Mouse (Mus musculus): ENCODE data around the gene Nr4a3. TPM values are rescaled to one million over a fixed set of nuclear protein-coding genes. Genes with fewer than 3 reads are reported as not detected.

Gene Nr4a3
- polyA plus RNA-seq, 1 experiment from 2014 or later: 0.34 TPM

- Histone ChIP-seq H3K4me2 (replicated peaks; ENCODE audit: low read depth) (no peak overlapping the region), H3K9ac (ENCODE audit: low read length) (no peak overlapping the region), H3K36me3 (ENCODE audit: control insufficient read depth, insufficient read depth, low read length) (no peaks in the 10 kb centered on the region), H3K27ac (replicated peaks) (no peak overlapping the region), H3K4me3 (ENCODE audit: low read depth, low read length) (no peak overlapping the region), H3K4me1 (replicated peaks; ENCODE audit: control insufficient read depth, insufficient read depth) (no peaks in the 10 kb centered on the region), H3K27me3 (ENCODE audit: control insufficient read depth, insufficient read depth, low read length) (no peaks in the 10 kb centered on the region), H3K9me3 (ENCODE audit: control insufficient read depth, low read length) (no peaks in the 10 kb centered on the region)
- TF ChIP-seq EP300 (optimal IDR thresholded peaks at IDR 0.05) (no peak), CTCF (IDR thresholded peaks at IDR 0.05; ENCODE audit: low read depth) (no peak)
- DNase-seq (ENCODE audit: low spot score): no peak
- 76% methylated on average over 2 of the region's 2 CpGs for whole genome bisulfite sequencing
- ATAC-seq (ENCODE audit: low FRiP score, low TSS enrichment): no peak
Measured at GRCm38 (mm10) chr4:48101981-48102380, 57.0 kb downstream of the Nr4a3 start.

DNA sequence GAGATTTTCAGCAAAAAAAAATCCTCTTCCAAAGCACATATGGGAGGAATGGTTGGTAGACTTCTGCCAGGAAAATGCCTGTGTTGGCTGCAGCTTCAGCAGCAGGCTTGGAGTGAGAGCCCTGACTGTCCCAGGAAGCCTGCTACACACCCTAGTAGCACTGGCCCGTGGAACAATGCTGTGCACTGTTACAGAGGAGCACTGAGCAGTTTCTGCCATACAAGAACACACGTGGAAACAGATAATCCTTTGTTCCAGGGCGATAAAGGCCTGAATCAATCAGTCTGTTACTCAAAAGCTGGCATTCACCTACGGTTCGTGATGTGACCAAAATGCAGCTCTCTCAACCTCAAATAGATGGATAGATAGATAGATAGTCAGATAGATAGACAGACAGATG, 60.4 kb downstream of the Nr4a3 start:
- no peaks in the 10 kb centered on the region for H3K36me3 ChIP-seq (ENCODE audit: control insufficient read depth, insufficient read depth, low read length)
- H3K9me3 ChIP-seq (ENCODE audit: control insufficient read depth, low read length): no peaks in the 10 kb centered on the region
- no peak for TF ChIP-seq EP300 (optimal IDR thresholded peaks at IDR 0.05)
- no peak for TF ChIP-seq CTCF (IDR thresholded peaks at IDR 0.05; ENCODE audit: low read depth)
- H3K9ac ChIP-seq (ENCODE audit: low read length): no peak overlapping the region
- no peaks in the 10 kb centered on the region for H3K27me3 ChIP-seq (ENCODE audit: control insufficient read depth, insufficient read depth, low read length)
- H3K4me3 ChIP-seq (ENCODE audit: low read depth, low read length): no peak overlapping the region
- 63% methylated on average over 5 of the region's 5 CpGs for WGBS
- no peaks in the 10 kb centered on the region for H3K4me1 ChIP-seq (replicated peaks; ENCODE audit: control insufficient read depth, insufficient read depth)
- no peak overlapping the region for H3K27ac ChIP-seq (replicated peaks)
- no peak for ATAC-seq (ENCODE audit: low FRiP score, low TSS enrichment)
- H3K4me2 ChIP-seq (replicated peaks; ENCODE audit: low read depth): no peak overlapping the region
- no peak for DNase-seq (ENCODE audit: low spot score)

GRCm38 (mm10) chr4:48107086-48107485, 62.1 kb downstream of the Nr4a3 start:
- H3K27me3 ChIP-seq (ENCODE audit: control insufficient read depth, insufficient read depth, low read length): no peaks in the 10 kb centered on the region
- DNase-seq (ENCODE audit: low spot score) (no peak), ATAC-seq (ENCODE audit: low FRiP score, low TSS enrichment) (no peak)
- H3K9ac ChIP-seq (ENCODE audit: low read length): no peak overlapping the region
- 89% methylated on average over 6 of the region's 6 CpGs for WGBS
- no peak overlapping the region for H3K27ac ChIP-seq (replicated peaks)
- H3K9me3 ChIP-seq (ENCODE audit: control insufficient read depth, low read length): no peaks in the 10 kb centered on the region
- TF ChIP-seq EP300 (optimal IDR thresholded peaks at IDR 0.05) (no peak), CTCF (IDR thresholded peaks at IDR 0.05; ENCODE audit: low read depth) (no peak)
- H3K4me3 ChIP-seq (ENCODE audit: low read depth, low read length): no peak overlapping the region
- no peaks in the 10 kb centered on the region for H3K36me3 ChIP-seq (ENCODE audit: control insufficient read depth, insufficient read depth, low read length)
- H3K4me1 ChIP-seq (replicated peaks; ENCODE audit: control insufficient read depth, insufficient read depth): no peaks in the 10 kb centered on the region
- H3K4me2 ChIP-seq (replicated peaks; ENCODE audit: low read depth): no peak overlapping the region

DNA sequence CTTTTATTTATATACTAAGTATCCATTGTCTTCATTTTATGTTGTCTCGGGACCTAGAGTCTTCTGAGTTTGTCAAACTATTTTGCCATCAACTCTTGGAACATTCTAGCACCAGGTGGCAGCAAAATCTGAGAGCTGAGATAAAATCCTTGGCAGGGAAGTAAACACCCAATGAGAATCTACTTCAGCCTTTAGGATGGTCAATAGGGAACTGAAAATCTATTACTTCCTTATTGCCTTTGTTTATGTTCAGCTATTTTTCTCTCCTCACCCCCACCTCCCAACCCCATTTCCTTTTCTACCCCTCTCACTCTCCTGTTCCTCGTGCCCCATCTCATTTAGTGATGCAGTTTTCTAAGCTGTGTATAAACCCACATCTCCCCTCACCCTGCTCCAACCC, 63.6 kb downstream of the Nr4a3 start:
- H3K9me3 ChIP-seq (ENCODE audit: control insufficient read depth, low read length): no peaks in the 10 kb centered on the region
- H3K27me3 ChIP-seq (ENCODE audit: control insufficient read depth, insufficient read depth, low read length): no peaks in the 10 kb centered on the region
- no peak overlapping the region for H3K4me2 ChIP-seq (replicated peaks; ENCODE audit: low read depth)
- no peak overlapping the region for H3K4me3 ChIP-seq (ENCODE audit: low read depth, low read length)
- no peaks in the 10 kb centered on the region for H3K36me3 ChIP-seq (ENCODE audit: control insufficient read depth, insufficient read depth, low read length)
- ATAC-seq (ENCODE audit: low FRiP score, low TSS enrichment): no peak
- no peak overlapping the region for H3K27ac ChIP-seq (replicated peaks)
- no peaks in the 10 kb centered on the region for H3K4me1 ChIP-seq (replicated peaks; ENCODE audit: control insufficient read depth, insufficient read depth)
- no peak overlapping the region for H3K9ac ChIP-seq (ENCODE audit: low read length)
- no peak for DNase-seq (ENCODE audit: low spot score)
- TF ChIP-seq EP300 (optimal IDR thresholded peaks at IDR 0.05) (no peak), CTCF (IDR thresholded peaks at IDR 0.05; ENCODE audit: low read depth) (peak; percentile 40)
- WGBS: 59% methylated on average over 2 of the region's 2 CpGs

GRCm38 (mm10) chr4:48110331-48110730, 65.4 kb downstream of the Nr4a3 start:
- ATAC-seq (ENCODE audit: low FRiP score, low TSS enrichment): no peak
- Histone ChIP-seq H3K36me3 (ENCODE audit: control insufficient read depth, insufficient read depth, low read length) (no peaks in the 10 kb centered on the region), H3K4me3 (ENCODE audit: low read depth, low read length) (no peak overlapping the region), H3K27me3 (ENCODE audit: control insufficient read depth, insufficient read depth, low read length) (no peaks in the 10 kb centered on the region), H3K27ac (replicated peaks) (no peak overlapping the region), H3K9me3 (ENCODE audit: control insufficient read depth, low read length) (no peaks in the 10 kb centered on the region), H3K4me2 (replicated peaks; ENCODE audit: low read depth) (no peak overlapping the region), H3K9ac (ENCODE audit: low read length) (no peak overlapping the region), H3K4me1 (replicated peaks; ENCODE audit: control insufficient read depth, insufficient read depth) (no peaks in the 10 kb centered on the region)
- WGBS: 76% methylated on average over 3 of the region's 3 CpGs
- no peak for DNase-seq (ENCODE audit: low spot score)
- TF ChIP-seq EP300 (optimal IDR thresholded peaks at IDR 0.05) (no peak), CTCF (IDR thresholded peaks at IDR 0.05; ENCODE audit: low read depth) (no peak)

DNA sequence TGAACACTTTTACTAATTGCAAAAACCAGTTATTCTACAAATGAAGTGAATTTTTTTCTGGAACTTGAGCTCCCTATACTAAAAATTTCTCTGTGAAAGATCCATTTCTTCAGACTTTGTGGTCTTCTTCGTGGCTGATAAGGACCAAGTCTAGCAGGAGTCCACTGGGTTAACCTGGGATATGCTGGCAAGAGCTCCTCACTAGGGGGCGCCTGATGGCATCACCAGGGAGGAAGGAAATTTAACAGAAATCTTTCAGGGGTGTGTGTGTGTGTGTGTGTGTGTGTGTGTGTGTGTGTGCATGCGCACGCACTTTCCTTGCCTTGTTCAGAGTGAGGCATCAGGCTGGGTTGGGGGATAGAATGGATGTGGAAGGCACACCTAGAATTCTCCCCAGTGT, 71.2 kb downstream of the Nr4a3 start:
- no peak for ATAC-seq (ENCODE audit: low FRiP score, low TSS enrichment)
- 52% methylated on average over 4 of the region's 4 CpGs for WGBS
- TF ChIP-seq EP300 (optimal IDR thresholded peaks at IDR 0.05) (no peak), CTCF (IDR thresholded peaks at IDR 0.05; ENCODE audit: low read depth) (peak; percentile 60)

More for the DNA sequence above, 71.2 kb downstream of the Nr4a3 start:
- Histone ChIP-seq H3K36me3 (ENCODE audit: control insufficient read depth, insufficient read depth, low read length) (no peaks in the 10 kb centered on the region), H3K9me3 (ENCODE audit: control insufficient read depth, low read length) (no peaks in the 10 kb centered on the region), H3K4me1 (replicated peaks; ENCODE audit: control insufficient read depth, insufficient read depth) (no peaks in the 10 kb centered on the region), H3K9ac (ENCODE audit: low read length) (no peak overlapping the region), H3K27ac (replicated peaks) (no peak overlapping the region), H3K4me2 (replicated peaks; ENCODE audit: low read depth) (no peak overlapping the region), H3K27me3 (ENCODE audit: control insufficient read depth, insufficient read depth, low read length) (no peaks in the 10 kb centered on the region), H3K4me3 (ENCODE audit: low read depth, low read length) (no peak overlapping the region)
- DNase-seq (ENCODE audit: low spot score): peak; percentile 22
